Mouse (Mus musculus): ENCODE results near the gene Fabp6. TPM values are rescaled to one million over a fixed set of nuclear protein-coding genes. Genes with fewer than 3 reads are reported as not detected.
A peak's percentile ranks its signal among the peaks of the same experiment; 100 is the strongest.

Fabp6 gene
- not detected for total RNA-seq (2021)

DNA sequence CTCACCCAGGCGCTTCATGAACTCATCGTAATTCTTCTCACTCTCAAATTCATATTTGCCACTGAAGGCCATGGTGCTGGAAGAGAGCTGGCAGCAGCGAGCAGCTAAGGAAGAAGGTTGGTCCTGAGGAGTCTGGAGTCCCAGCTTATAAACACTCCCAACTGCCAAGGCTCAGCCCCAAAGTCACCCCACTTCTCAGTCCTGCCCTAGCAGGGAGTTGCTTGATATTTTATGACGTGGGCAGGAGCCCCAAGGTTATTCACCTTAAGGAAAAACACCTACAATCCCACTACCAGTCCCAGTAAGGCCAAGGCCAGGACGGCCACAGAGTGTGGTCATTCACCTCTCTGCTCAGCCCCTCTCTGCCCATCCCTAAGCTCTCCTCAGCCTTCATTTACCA lies at the start of gene Fabp6:
TSS of gene Fabp6 (minus strand) at position 101 of the 400 bp plus-strand sequence.
- DNase-seq (ENCODE audit: low spot score in 2 of 2), result no peak
- intact Hi-C loops (cut with DNase I), result no loop called here

DNA sequence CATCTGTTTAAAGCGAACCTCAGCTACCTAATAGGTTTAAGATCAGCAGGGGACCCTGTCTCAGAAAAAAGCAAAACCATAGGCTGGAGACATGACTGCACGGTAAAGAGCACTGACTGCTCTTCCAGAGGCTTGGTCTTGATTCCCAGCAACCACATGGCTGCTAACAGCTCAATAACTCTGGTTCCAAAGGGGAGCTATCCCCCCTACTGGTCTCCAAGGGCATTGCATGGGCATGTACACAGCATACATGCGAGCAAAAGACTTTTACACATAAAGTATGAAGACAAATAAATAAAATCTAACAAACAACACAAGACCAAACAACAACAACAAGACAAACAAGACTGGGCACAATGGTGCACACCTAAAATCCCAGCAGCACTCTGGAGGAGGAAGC lies 43.9 kb upstream of the Fabp6 start:
- no peak for DNase-seq (ENCODE audit: low spot score in 2 of 2)

DNA sequence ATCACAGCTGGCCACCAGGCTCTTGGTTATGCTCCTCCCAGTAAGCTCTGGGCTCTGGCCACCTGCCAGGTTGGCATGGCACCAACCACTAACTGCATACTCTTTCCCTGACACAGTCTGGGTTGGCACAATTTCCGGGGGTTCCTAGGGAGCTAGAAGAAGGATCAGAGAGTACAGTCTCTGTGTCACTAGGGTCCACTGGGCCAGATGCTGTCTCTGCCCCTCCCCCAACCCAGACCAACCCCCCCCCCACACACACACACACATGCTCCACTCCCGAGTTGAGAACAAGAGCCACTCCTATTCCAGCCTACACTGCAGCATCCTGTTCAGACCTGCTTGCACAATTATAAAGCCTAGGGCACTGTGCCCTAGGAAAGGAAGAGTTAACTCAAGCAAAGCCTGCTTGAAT lies 41.8 kb upstream of the Fabp6 start:
- intact Hi-C loops (cut with DNase I), result no loop called here
- peak; percentile 63 to 72 for DNase-seq (ENCODE audit: low spot score in 2 of 2)

More for the DNA sequence above, 43.9 kb upstream of the Fabp6 start:
- intact Hi-C loops (cut with DNase I), result no loop called here

DNA sequence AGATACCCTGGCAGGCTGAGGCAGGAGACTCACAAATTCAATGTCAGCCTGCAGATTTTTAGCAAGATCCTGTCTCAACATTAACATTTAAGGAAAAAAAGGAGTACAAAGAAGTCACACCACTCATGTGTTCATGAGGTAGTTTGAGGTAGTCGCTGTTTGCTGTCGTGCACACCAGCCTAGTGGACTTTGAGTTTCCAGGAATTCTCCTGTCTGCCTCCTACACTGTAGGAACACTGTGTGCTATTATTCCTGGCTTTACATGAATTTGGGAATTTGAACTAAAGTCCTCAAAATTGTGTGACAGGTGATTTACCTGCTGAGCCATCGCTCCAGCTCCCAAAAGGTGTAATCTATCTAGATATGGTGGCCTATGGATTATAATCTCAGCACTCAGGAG lies 37.1 kb upstream of the Fabp6 start:
- intact Hi-C loops (cut with DNase I), result no loop called here
- DNase-seq (ENCODE audit: low spot score in 2 of 2), result no peak

DNA sequence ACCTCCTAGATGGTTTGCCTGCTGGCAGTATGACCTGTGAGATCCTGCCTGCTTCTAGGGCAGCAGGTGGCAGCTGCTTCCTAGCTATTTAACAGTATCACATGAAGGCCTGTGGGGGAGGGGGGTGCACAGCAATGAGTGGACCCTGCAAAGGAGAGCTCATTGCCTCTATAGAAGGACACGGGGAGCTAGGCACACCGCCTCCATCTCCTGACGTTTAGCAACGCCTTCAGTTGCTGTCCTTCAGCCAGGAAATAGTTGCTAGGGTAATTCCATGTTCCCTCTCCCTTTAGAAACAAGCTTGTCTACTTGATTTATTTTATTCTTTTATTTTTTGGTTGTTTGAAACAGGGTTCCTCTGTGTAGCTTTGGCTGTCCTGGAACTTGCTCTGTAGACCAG lies 35.4 kb upstream of the Fabp6 start:
- intact Hi-C loops (cut with DNase I), result no loop called here
- DNase-seq (ENCODE audit: low spot score in 2 of 2), result peak in 1 of 2 experiments; percentile 56

DNA sequence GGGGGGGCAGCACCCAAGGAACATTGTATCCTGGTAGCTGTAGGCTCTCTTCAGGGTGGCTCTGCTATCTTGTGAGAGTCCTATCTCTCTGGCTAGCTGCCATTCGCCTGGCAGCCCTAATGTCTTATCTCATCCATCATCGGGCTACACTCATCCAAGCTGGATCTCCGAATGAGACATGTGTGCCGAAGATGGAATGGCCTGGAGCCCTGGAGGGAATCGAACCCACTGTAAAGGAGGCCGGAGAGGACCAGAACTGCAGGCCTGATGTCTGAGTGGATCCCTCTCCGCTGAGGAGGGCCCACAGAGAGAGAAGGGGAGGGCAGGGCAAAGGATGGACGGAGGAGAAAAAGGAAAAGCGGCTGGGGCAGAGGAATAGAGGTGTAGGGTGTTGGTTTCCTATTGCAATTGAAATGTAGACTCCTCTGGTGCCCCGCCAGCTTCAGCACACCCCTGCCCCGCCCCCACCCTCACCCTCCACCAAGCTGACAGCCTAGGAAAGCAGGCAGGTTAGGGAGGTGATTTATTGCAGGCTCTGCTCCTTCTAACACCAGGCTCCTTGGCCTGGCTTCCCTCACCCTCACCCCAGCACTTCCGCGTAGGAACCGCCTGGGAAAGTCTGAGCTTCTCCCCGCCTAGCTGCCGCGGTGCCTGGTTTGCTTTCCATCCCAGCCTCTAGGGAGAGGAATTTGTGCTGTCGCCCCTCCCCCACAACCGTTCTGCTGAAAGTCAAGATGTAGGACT lies 32.5 kb upstream of the Fabp6 start:
- intact Hi-C loops (cut with DNase I), result no loop called here
- peak; percentile 60 to 66 for DNase-seq (ENCODE audit: low spot score in 2 of 2)

DNA sequence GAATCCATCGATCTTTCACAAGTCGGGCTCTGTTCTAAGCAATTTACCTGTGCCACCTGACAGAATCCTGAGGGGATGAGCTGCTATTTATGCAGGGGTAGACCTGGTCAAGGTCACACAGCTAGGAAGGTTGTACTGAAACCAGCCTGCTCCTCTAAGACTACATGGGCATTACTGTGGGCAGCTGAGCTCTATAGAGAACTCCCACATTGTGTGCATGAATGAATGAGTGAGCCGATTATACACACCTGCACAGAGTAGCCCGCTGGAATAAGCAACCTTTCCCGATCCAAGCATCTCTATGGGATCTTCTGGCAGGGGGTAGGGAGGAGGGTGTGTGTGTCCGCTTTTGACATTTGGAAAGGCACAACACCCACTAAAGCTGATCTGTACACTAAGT lies 31.8 kb upstream of the Fabp6 start:
- DNase-seq (ENCODE audit: low spot score in 2 of 2), result no peak
- intact Hi-C loops (cut with DNase I), result no loop called here

DNA sequence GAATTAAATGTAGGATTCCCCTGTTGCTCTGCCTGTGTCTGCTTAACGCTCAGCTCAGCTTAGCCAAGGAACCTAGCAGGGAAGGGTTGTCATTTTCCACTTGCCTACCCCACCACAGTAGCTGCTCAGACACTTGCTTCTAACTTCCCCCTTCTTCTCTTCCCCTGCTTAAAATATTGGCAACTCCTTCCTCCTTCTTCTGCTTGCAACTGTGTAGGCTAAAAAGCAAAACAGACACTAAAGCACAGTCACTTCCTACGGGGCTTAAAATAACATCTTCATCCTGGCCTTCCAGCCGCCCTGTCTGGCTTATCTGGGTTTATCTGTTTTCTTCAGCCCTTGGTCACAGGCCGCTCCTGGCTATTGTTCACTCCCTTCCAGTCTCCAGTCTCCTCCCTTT lies 31.2 kb upstream of the Fabp6 start:
- intact Hi-C loops (cut with DNase I), result no loop called here

DNA sequence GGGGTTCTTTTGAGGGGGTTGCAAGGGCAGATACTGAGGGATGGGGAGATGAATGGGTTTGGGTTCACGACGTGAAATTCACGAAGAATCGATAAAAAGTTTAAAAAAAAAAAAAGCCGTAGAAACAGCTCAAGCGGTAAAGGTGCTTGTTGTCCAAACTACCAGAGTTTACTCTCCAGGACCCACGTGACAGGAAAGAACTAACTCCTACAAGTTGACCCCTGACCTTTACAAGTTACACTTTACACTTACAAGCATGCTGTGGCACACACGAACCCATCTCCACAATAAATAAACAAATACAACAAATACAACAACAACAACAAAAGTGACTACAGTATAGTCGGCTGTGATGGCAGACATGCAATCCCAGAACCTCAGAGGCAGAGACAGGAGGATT lies 30.3 kb upstream of the Fabp6 start:
- intact Hi-C loops (cut with DNase I), result no loop called here
- no peak for DNase-seq (ENCODE audit: low spot score in 2 of 2)

More for the DNA sequence above, 31.2 kb upstream of the Fabp6 start:
- peak; percentile 42 to 78 for DNase-seq (ENCODE audit: low spot score in 2 of 2)

DNA sequence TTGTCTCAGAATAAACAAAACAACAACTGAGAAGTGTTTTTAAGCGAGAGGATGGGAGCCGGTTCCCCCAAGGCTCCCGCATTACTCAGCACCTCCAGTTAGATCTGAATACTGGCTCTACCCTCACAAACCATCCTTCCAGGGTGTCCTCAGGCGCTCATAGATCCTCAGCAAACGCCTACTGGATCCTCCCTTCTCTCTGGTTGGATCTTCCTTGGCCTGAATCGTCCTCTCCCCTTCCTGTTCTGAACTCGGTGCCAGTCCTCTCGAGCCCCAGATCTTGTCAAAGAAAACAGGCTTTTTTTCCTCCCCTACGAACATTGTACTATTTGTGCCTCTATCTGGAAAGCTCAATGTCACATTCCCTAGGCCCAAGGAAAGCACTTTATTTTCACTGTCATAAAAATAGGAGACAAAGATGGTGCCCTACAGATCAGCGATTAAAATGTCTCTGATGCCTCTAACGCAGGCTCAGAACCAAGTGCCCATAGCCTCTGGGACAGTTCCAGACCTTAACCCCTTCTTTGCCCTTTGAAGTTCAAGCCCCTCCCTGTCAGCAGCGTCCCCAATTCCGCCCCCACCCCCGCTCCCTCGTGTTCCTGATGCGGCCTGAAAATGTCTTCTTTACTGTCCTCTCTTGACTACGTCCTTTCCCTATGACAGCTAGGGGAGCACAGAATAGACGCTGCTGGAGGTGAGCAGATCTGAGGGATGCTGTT lies 25.7 kb upstream of the Fabp6 start:
- intact Hi-C loops (cut with DNase I), result loop anchor here (5.0 kb wide), 1 partner anchor 55 kb away; the partner anchor contains the start of gene Pwwp2a
- peak in 1 of 2 experiments; percentile 63 for DNase-seq (ENCODE audit: low spot score in 2 of 2)

DNA sequence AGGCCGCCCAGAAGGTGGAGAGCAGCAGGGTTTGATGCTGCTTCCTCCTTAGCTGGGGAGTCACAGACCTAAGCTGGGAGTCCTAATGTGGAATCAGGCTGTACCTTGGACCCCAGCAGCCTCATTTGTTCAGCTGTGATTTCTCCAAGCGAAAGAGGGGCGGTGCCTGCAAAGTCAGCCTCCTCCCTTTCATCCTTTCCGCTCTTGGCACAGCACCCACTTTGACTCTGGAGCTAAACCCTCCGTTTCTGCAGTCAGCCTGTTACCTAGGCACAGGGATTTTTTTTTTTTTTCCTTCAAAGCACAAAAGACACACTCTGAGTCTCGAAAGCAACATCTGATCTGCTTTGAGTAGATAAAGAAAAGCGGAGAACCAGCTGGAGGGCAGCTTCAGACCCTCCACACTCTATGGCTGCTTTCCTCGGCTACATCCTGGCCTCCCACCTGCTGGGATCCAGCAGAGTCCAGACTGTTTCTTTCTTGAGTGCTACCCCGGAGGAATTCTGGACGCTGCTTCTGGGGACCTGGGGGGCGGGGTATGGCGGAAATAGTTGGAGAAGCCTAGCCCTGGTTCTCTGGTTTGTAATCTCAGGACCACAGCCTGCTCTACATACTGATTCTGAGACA lies 25.1 kb upstream of the Fabp6 start:
- peak; percentile 47 to 66 for DNase-seq (ENCODE audit: low spot score in 2 of 2)
- intact Hi-C loops (cut with DNase I), result loop anchor here (5.0 kb wide), 1 partner anchor 56 kb away; the partner anchor contains the start of gene Pwwp2a

DNA sequence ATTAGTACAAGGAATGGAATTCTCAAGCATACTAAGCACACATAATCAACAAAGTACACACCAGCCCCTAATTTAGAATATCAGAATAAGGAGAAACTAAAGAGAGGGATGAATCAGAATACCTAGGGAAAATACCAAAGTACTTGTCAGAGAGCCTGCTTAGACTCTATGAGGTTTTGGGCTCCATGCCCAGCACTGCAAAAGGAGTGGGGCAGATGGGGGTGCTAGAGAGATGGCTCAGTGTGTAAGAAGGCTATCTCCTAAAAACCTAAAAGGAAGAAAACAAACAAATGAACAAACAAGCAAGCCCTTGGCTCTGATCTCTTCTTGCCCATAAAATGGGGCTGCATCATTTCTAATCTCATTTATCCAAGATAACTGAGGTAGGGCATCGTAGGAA lies 23.0 kb upstream of the Fabp6 start:
- intact Hi-C loops (cut with DNase I), result no loop called here

DNA sequence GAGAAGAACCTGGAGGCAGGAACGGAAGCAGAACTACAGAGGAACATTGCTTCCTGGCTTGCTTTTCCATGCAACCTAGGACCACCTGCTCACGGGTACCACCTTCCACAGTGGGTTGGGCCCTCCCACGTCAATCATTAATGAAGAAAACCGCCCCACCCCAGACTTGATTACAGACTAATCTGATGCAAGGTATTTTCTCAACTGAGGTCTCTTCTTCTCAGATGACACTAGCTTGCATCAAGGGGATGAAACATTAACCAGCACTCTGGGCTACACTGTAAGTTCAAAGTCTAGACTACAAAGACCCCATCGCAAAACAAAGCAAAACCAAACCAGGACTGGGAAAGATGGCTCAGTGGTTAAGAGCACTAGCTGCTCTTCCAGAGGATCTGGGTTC lies 20.4 kb upstream of the Fabp6 start:
- intact Hi-C loops (cut with DNase I), result no loop called here
- no peak for DNase-seq (ENCODE audit: low spot score in 2 of 2)

More for the DNA sequence above, 23.0 kb upstream of the Fabp6 start:
- DNase-seq (ENCODE audit: low spot score in 2 of 2), result peak in 1 of 2 experiments; percentile 76

DNA sequence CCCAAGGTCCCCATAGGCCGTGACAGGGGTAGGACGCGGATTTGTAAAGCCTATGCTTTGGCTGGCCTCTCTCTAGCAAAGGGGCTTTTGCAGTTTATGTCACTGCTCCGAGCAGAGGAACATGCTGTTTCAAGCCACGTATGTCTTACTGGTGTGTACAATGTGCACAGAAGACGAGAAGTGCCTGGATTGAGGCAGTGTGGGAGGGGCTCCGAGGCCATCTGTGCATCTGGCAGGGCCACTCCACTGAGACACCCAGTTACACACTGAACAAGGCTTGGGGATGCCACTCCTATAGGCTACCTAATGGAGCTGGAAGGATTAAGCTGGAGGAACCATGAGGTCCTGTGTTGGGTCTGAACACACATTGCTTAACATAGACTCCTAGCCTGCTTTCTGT lies 17.1 kb upstream of the Fabp6 start:
- DNase-seq (ENCODE audit: low spot score in 2 of 2), result peak in 1 of 2 experiments; percentile 33
- intact Hi-C loops (cut with DNase I), result no loop called here

DNA sequence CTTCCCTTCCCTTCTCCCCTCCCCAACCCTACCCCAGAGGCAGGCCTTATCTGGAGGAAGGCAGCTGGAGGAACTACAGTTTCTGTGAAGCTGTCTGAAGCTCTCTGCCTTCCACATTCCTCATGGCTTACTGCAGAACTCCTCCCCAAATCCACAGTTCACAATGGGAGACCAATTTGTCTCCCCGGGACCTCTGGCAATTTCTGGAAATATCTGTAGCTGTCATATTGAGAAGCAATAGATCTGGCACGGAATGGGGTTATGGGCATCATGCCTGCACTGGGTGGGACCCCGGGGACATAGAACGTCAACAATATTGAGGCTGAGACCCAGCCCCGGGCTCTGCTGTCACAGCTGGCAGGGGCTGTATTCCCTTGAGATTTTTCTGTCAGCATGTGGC lies 16.6 kb upstream of the Fabp6 start:
- intact Hi-C loops (cut with DNase I), result no loop called here
- DNase-seq (ENCODE audit: low spot score in 2 of 2), result no peak

DNA sequence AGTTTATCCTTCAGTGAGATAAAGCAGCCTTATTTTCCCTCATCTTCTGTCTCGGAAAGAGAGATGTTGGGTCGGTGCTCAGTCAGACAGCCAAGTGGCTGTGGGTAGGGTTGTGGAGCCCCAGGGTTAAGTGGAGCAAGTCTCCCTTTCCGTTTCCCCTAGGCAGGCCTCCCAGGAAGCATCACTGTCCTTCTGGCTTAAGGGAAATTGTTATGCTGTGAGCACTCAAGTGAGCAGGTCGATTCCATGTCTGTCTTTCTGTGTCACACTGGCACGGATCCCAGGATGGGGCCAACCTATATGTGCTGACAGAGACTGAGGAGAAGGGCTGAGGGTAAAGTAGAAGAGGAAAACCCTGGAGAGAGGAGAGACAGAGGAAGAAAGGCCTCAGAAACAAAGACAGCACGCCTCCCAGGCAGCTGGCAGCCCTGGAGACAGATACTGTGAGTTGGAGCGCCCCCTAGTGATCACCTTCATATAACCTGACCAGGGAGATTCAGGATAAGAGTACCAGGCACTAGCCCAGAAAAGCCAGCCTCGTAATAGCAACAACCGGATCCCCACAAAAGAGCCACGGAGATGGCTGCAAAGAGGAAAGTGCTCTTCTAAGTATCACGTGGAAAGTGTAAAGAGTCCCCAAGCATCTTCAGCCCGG lies 11.6 kb upstream of the Fabp6 start:
- intact Hi-C loops (cut with DNase I), result loop anchor here (1.0 kb wide), 1 partner anchor 119 kb away; no protein-coding TSS in a partner anchor
- DNase-seq (ENCODE audit: low spot score in 2 of 2), result peak; percentile 83 to 87

DNA sequence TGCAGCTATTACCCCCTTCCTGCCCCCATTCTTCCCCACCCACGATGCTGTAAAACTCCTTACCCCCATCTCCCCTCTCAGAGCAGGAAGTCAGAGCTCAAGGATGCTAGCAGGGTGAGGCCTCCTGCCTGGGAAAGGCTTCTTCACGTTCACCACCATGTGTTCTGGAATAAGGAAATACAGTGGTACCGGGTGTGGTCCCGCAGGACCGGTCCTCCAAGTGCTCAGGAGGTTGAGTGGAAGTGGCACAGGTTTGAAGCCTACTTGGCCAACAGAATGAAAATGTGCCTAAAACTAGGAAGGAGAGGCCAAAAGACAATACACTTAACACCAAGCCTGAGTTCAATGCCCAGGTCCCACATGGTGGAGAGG lies 9.3 kb upstream of the Fabp6 start:
- intact Hi-C loops (cut with DNase I), result no loop called here

DNA sequence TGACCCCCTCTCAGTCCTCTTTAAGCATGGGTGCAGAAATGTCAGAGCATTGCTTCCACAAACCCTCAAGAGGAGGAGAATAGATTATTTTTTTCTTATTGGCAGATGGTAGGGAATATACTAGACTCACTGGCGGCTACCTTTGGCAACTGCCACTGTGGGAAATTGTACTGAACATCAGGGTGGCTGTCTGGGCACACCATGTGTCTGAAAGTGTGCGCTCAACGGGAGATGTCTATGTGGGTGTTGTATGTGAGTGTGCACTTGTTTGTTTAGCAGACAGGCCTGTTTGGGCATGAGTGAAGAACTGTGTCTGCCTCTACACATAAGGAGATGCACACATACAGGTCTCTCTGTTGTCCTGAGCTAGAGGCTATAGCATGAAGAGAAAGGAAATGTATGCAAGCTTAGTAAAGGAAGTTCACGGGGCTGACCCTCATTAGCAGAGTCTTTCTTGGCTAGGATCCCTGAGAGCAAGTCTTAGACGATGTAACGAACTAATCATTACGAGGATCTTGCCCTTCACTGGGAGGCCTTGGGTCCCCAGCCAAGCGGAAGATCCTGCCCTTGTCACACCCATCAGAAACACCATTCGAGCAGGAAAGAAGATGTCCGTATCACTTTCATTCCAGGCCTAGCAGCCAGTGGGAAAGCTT lies 8.8 kb upstream of the Fabp6 start:
- intact Hi-C loops (cut with DNase I), result no loop called here
- DNase-seq (ENCODE audit: low spot score in 2 of 2), result peak in 1 of 2 experiments; percentile 10

More for the DNA sequence above, 9.3 kb upstream of the Fabp6 start:
- no peak for DNase-seq (ENCODE audit: low spot score in 2 of 2)

DNA sequence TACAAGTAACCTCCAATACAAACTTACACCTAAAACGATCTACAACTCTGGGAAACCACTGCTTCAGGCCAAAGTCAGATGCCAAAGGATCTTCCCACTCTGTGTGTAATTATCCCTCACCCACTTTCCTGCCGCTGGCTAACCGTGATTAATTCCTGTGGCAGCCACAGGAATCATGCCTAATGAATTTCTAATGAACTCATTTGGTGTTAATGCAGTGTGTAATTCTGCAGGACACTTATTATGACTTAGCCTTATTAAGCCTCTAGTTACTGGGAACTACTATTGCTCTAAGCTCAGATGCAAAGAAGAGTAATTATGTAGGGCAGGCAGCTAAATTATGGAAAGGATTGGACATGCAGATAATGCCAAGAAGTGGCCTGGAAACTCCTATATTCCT lies 7.1 kb upstream of the Fabp6 start:
- DNase-seq (ENCODE audit: low spot score in 2 of 2), result no peak
- intact Hi-C loops (cut with DNase I), result no loop called here
